Mouse (Mus musculus) G1E (cell line): ENCODE results near the gene Vmn1r232.

ENCODE experiments used
- CTCF ChIP-seq: IDR thresholded peaks from 2 replicates; pipeline ENCODE4 v1.5.1; 2012; ENCODE audit warnings: low read depth, low read length, inconsistent platforms, mixed read lengths
- TAL1 ChIP-seq: conservative IDR thresholded peaks from 2 replicates; pipeline ENCODE4 v1.6.1; 2012; ENCODE audit warnings: low read depth, low read length, inconsistent platforms, mixed read lengths

DNA sequence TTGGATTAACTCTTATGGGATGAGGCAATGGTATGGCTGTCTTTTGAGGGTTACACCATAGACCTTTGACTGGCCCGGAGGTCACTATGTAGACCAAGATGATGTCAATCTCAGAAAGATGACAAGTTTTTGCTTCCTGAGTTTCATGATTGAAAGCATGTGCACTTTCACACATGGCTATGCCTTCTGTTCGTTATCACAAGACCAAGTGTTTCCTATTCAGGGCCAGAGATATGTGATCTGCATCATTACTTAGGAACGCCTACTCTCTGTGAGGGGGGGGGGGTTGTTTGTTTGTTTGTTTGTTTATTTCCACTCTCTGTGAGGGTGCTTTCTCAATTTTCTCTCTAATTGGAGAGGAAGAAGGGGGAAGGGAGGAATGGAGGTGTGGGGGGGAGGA lies 24.7 kb upstream of the Vmn1r232 start:
- TF ChIP-seq CTCF: no peak
- TF ChIP-seq TAL1: no peak
